8 mouse cellular contexts compared by ENCODE assay signal in genomic region chr5:24470600-24470999, GRCm38 (mm10). TPM values are rescaled to one million over a fixed set of nuclear protein-coding genes. Genes with fewer than 3 reads are reported as not detected.
DNase-seq lines count a peak whose midpoint lies in the region; ATAC-seq and TF ChIP-seq lines count a peak whose summit lies in the region.

No protein-coding gene starts in this region.

- no peaks in the 10 kb centered on the region for H3K9me3 ChIP-seq in forebrain, embryonic 16.5 days (ENCODE audit: control insufficient read depth, low read length)
- no peaks in the 10 kb centered on the region for H3K9me3 ChIP-seq in hindbrain, postnatal 0 days (ENCODE audit: low read length)
- H3K9me3 ChIP-seq in liver, embryonic 11.5 days (ENCODE audit: control insufficient read depth, low read length) = no peaks in the 10 kb centered on the region
- no peaks in the 10 kb centered on the region for H3K9me3 ChIP-seq in stomach, embryonic 16.5 days (replicated peaks; ENCODE audit: control insufficient read depth, low read length)

- TF ChIP-seq CTCF in hindbrain, postnatal 0 days (IDR thresholded peaks at IDR 0.05; ENCODE audit: low read depth) = peak; percentile 97

- 7% methylated on average over 5 of the region's 5 CpGs for WGBS in forebrain, embryonic 16.5 days
- WGBS in hindbrain, postnatal 0 days = 8% methylated on average over 5 of the region's 5 CpGs
- WGBS in liver, embryonic 11.5 days = 11% methylated on average over 5 of the region's 5 CpGs
- 8% methylated on average over 5 of the region's 5 CpGs for WGBS in stomach, embryonic 16.5 days

- peaks cover 39% of the 10 kb centered on the region for H3K4me1 ChIP-seq in forebrain, embryonic 16.5 days (replicated peaks; ENCODE audit: control insufficient read depth, insufficient read depth, low read length)
- peaks cover 15% of the 10 kb centered on the region for H3K4me1 ChIP-seq in hindbrain, postnatal 0 days (ENCODE audit: insufficient read depth, low read length)
- H3K4me1 ChIP-seq in liver, embryonic 11.5 days (replicated peaks; ENCODE audit: control insufficient read depth, insufficient read depth, low read length) = peaks cover 22% of the 10 kb centered on the region
- H3K4me1 ChIP-seq in stomach, embryonic 16.5 days (ENCODE audit: control insufficient read depth, insufficient read depth, low read length) = peaks cover 22% of the 10 kb centered on the region

- H3K27me3 ChIP-seq in forebrain, embryonic 16.5 days (replicated peaks; ENCODE audit: control insufficient read depth, insufficient read depth, low read length) = peaks cover 7% of the 10 kb centered on the region
- H3K27me3 ChIP-seq in hindbrain, postnatal 0 days (ENCODE audit: insufficient read depth, low read length) = no peaks in the 10 kb centered on the region
- H3K27me3 ChIP-seq in liver, embryonic 11.5 days (replicated peaks; ENCODE audit: control insufficient read depth, insufficient read depth, low read length) = peaks cover 30% of the 10 kb centered on the region
- no peaks in the 10 kb centered on the region for H3K27me3 ChIP-seq in stomach, embryonic 16.5 days (ENCODE audit: control insufficient read depth, insufficient read depth, low read length)

- H3K36me3 ChIP-seq in forebrain, embryonic 16.5 days (ENCODE audit: control insufficient read depth, insufficient read depth) = no peaks in the 10 kb centered on the region
- H3K36me3 ChIP-seq in hindbrain, postnatal 0 days (ENCODE audit: insufficient read depth, low read length) = no peaks in the 10 kb centered on the region
- no peaks in the 10 kb centered on the region for H3K36me3 ChIP-seq in liver, embryonic 11.5 days (ENCODE audit: control insufficient read depth, insufficient read depth, low read length)
- H3K36me3 ChIP-seq in stomach, embryonic 16.5 days (ENCODE audit: control insufficient read depth, insufficient read depth, low read length) = no peaks in the 10 kb centered on the region

- H3K27ac ChIP-seq in forebrain, embryonic 16.5 days (ENCODE audit: low read length) = no peak overlapping the region
- no peak overlapping the region for H3K27ac ChIP-seq in hindbrain, postnatal 0 days
- H3K27ac ChIP-seq in liver, embryonic 11.5 days (ENCODE audit: low read depth, low read length) = no peak overlapping the region
- H3K27ac ChIP-seq in stomach, embryonic 16.5 days (ENCODE audit: low read length) = no peak overlapping the region

- H3K4me2 ChIP-seq in forebrain, embryonic 16.5 days (ENCODE audit: low read length) = no peak overlapping the region
- H3K4me2 ChIP-seq in hindbrain, postnatal 0 days (ENCODE audit: low read depth, low read length) = no peak overlapping the region
- no peak overlapping the region for H3K4me2 ChIP-seq in liver, embryonic 11.5 days
- H3K4me2 ChIP-seq in stomach, embryonic 16.5 days (ENCODE audit: low read depth, low read length) = no peak overlapping the region

- DNase-seq in left cerebral cortex, adult 18-20 months (ENCODE audit: low spot score in 2 of 2) = peak; percentile 73 to 82
- no peak for DNase-seq in left cerebral cortex, adult 11 months (ENCODE audit: low spot score)
- DNase-seq in cerebellum, adult 11-12 months = peak; percentile 78
- DNase-seq in hindbrain, postnatal 0 days (ENCODE audit: low spot score) = peak; percentile 92
- DNase-seq in liver, embryonic 11.5 days (ENCODE audit: low spot score) = peak; percentile 69
- peak; percentile 88 for DNase-seq in naive thymus-derived CD4-positive, alpha-beta T cell, adult 2 months (ENCODE audit: low read depth)

- H3K4me3 ChIP-seq in forebrain, embryonic 16.5 days (replicated peaks; ENCODE audit: low read length) = no peak overlapping the region
- no peak overlapping the region for H3K4me3 ChIP-seq in hindbrain, postnatal 0 days (ENCODE audit: low read length)
- H3K4me3 ChIP-seq in liver, embryonic 11.5 days (ENCODE audit: low read depth, low read length) = no peak overlapping the region
- no peak overlapping the region for H3K4me3 ChIP-seq in stomach, embryonic 16.5 days (replicated peaks; ENCODE audit: low read length)

- peak; percentile 62 for ATAC-seq in forebrain, embryonic 16.5 days
- peak; percentile 77 for ATAC-seq in hindbrain, postnatal 0 days
- ATAC-seq in liver, embryonic 11.5 days (replicated peaks; ENCODE audit: low FRiP score) = 0 out of 2 replicates have a peak, but pooled peaks have one; percentile 53
- peak; percentile 31; the same call in 1 of the 2 replicates for ATAC-seq in stomach, embryonic 16.5 days (ENCODE audit: insufficient read depth, low FRiP score)

- H3K9ac ChIP-seq in forebrain, embryonic 16.5 days (replicated peaks; ENCODE audit: low read depth, low read length) = no peak overlapping the region
- no peak overlapping the region for H3K9ac ChIP-seq in hindbrain, postnatal 0 days (replicated peaks; ENCODE audit: low read length)
- H3K9ac ChIP-seq in liver, embryonic 11.5 days (ENCODE audit: low read depth, low read length) = no peak overlapping the region
- H3K9ac ChIP-seq in stomach, embryonic 16.5 days (ENCODE audit: low read length) = no peak overlapping the region

RNA-seq across cellular contexts. Expression of gene Agap3, which starts 18.6 kb away (rescaled TPM):
- total RNA-seq in left cerebral cortex, adult 18-20 months (2021) = 100 to 1,000 TPM; 517 to 575 TPM
- polyA plus RNA-seq in forebrain, embryonic 16.5 days (2015; fragmentation: Nextera tagmentation; extraction: Ambion mirVana) = 57.0 and 58.6 TPM in 2 replicates
- total RNA-seq in hindbrain, postnatal 0 days (2014; rRNA removed) = 277 and 287 TPM in 2 replicates
- polyA plus RNA-seq in hindbrain, postnatal 0 days (2015; fragmentation: Nextera tagmentation; extraction: Ambion mirVana) = 112 and 121 TPM in 2 replicates
- 29.4 and 30.6 TPM in 2 replicates for polyA plus RNA-seq in liver, embryonic 11.5 days (2014; fragmentation: Nextera tagmentation; extraction: Ambion mirVana)
- polyA plus RNA-seq in stomach, embryonic 16.5 days (2015; fragmentation: Nextera tagmentation; extraction: Ambion mirVana) = 13.0 and 14.7 TPM in 2 replicates

RNA-seq across cellular contexts. Expression of gene Tmub1, which starts 22.9 kb away (rescaled TPM):
- 10 to 100 TPM; 27.2 to 27.3 TPM for total RNA-seq in left cerebral cortex, adult 18-20 months (2021)
- polyA plus RNA-seq in forebrain, embryonic 16.5 days (2015; fragmentation: Nextera tagmentation; extraction: Ambion mirVana) = 37.3 and 45.4 TPM in 2 replicates
- 74.6 and 78.4 TPM in 2 replicates for total RNA-seq in hindbrain, postnatal 0 days (2014; rRNA removed)
- polyA plus RNA-seq in hindbrain, postnatal 0 days (2015; fragmentation: Nextera tagmentation; extraction: Ambion mirVana) = 50.0 and 51.2 TPM in 2 replicates
- polyA plus RNA-seq in liver, embryonic 11.5 days (2014; fragmentation: Nextera tagmentation; extraction: Ambion mirVana) = 12.3 and 12.4 TPM in 2 replicates
- polyA plus RNA-seq in stomach, embryonic 16.5 days (2015; fragmentation: Nextera tagmentation; extraction: Ambion mirVana) = 23.5 and 27.0 TPM in 2 replicates

RNA-seq across cellular contexts. Expression of gene Fastk, which starts 25.5 kb away (rescaled TPM):
- 100 to 1,000 TPM; 108 to 131 TPM for total RNA-seq in left cerebral cortex, adult 18-20 months (2021)
- 92.2 and 96.3 TPM in 2 replicates for polyA plus RNA-seq in forebrain, embryonic 16.5 days (2015; fragmentation: Nextera tagmentation; extraction: Ambion mirVana)
- total RNA-seq in hindbrain, postnatal 0 days (2014; rRNA removed) = 200 and 203 TPM in 2 replicates
- 99.2 and 101 TPM in 2 replicates for polyA plus RNA-seq in hindbrain, postnatal 0 days (2015; fragmentation: Nextera tagmentation; extraction: Ambion mirVana)
- 95.1 and 101 TPM in 2 replicates for polyA plus RNA-seq in liver, embryonic 11.5 days (2014; fragmentation: Nextera tagmentation; extraction: Ambion mirVana)
- polyA plus RNA-seq in stomach, embryonic 16.5 days (2015; fragmentation: Nextera tagmentation; extraction: Ambion mirVana) = 93.4 and 94.4 TPM in 2 replicates

RNA-seq across cellular contexts. Expression of gene Slc4a2, which starts 47.0 kb away (rescaled TPM):
- 10 to 100 TPM; 28.9 to 31.0 TPM for total RNA-seq in left cerebral cortex, adult 18-20 months (2021)
- polyA plus RNA-seq in forebrain, embryonic 16.5 days (2015; fragmentation: Nextera tagmentation; extraction: Ambion mirVana) = 19.1 and 23.9 TPM in 2 replicates
- 41.5 and 44.4 TPM in 2 replicates for total RNA-seq in hindbrain, postnatal 0 days (2014; rRNA removed)
- 17.1 and 17.8 TPM in 2 replicates for polyA plus RNA-seq in hindbrain, postnatal 0 days (2015; fragmentation: Nextera tagmentation; extraction: Ambion mirVana)
- 20.5 and 22.4 TPM in 2 replicates for polyA plus RNA-seq in liver, embryonic 11.5 days (2014; fragmentation: Nextera tagmentation; extraction: Ambion mirVana)
- 46.5 and 51.8 TPM in 2 replicates for polyA plus RNA-seq in stomach, embryonic 16.5 days (2015; fragmentation: Nextera tagmentation; extraction: Ambion mirVana)

RNA-seq across cellular contexts. Expression of gene Cdk5, which starts 47.3 kb away (rescaled TPM):
- 100 to 1,000 TPM; 128 to 129 TPM for total RNA-seq in left cerebral cortex, adult 18-20 months (2021)
- 106 and 127 TPM in 2 replicates for polyA plus RNA-seq in forebrain, embryonic 16.5 days (2015; fragmentation: Nextera tagmentation; extraction: Ambion mirVana)
- 81.0 and 87.7 TPM in 2 replicates for total RNA-seq in hindbrain, postnatal 0 days (2014; rRNA removed)
- 151 and 158 TPM in 2 replicates for polyA plus RNA-seq in hindbrain, postnatal 0 days (2015; fragmentation: Nextera tagmentation; extraction: Ambion mirVana)
- polyA plus RNA-seq in liver, embryonic 11.5 days (2014; fragmentation: Nextera tagmentation; extraction: Ambion mirVana) = 25.2 and 25.9 TPM in 2 replicates
- 44.9 TPM in 2 replicates for polyA plus RNA-seq in stomach, embryonic 16.5 days (2015; fragmentation: Nextera tagmentation; extraction: Ambion mirVana)
